Mouse (Mus musculus): Measurements from ENCODE around the gene Atp2b1. TPM values are rescaled to one million over a fixed set of nuclear protein-coding genes. Genes with fewer than 3 reads are reported as not detected.

The Atp2b1 gene
- 308 and 330 TPM in 2 replicates for polyA plus RNA-seq (2015; fragmentation: Nextera tagmentation; extraction: Ambion mirVana)

DNA sequence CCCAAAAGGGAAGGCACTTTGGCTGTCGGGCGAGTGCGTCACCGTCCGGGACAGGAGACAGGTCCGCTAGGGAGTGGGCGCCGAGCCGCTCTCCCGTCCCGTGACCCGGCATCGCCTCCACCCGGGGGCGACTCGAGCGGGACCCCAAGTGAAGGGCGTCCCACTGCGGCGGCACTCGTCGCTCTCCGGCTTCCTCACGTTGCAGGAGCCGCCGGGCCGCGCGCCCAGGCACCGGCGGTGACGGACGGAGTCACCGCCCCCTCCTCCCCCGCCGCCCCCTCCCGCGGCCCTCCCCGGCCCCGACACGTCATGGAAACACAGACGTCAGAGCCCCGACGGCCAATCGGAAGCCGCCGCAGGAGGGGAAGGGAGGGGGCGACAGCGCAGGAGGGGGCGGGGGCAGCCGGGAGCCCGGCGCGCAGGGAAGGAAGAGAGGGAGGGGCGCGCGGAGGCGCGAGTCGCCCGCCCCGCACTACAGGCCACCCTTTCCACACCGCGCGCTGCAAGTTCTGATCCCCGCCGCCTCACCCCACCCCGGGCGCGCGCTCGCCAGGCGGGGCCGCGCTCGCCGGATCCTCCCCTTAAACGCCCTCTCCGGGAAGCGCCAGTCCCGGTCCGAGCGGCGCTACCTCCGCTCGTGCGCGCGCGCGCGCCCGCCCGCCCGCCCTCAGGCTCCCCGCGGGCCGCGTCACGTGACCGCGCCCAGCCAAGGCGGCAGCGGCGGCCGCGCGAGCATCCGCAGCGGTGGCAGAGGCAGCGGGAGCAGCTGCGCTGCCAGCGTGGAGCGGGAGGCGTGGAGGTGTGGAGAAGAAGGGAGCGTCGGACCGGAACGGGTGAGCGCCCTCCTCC, at the start of gene Atp2b1:
Gene Atp2b1, plus strand, starts transcription at position 446 of the 849 bp plus-strand sequence.
- peaks cover 6% of the 10 kb centered on the region for H3K4me1 ChIP-seq (ENCODE audit: control insufficient read depth, insufficient read depth, low read depth, low read length)
- no peaks in the 10 kb centered on the region for H3K36me3 ChIP-seq (ENCODE audit: control insufficient read depth, insufficient read depth, low read length)
- H3K4me2 ChIP-seq (ENCODE audit: low read length) = peak within 1 kb of the TSS; percentile 82
- ATAC-seq = peak; percentile 94
- peak within 1 kb of the TSS; percentile 99 for H3K27ac ChIP-seq (ENCODE audit: low read depth, low read length)
- no peaks in the 10 kb centered on the region for H3K9me3 ChIP-seq (ENCODE audit: control insufficient read depth, low read length)
- peak within 1 kb of the TSS; percentile 98 for H3K4me3 ChIP-seq (ENCODE audit: low read length)
- under 1% methylated on average over 55 of the region's 120 CpGs for WGBS
- H3K9ac ChIP-seq (ENCODE audit: low read depth, low read length) = peak within 1 kb of the TSS; percentile 97
- H3K27me3 ChIP-seq (replicated peaks; ENCODE audit: control insufficient read depth, insufficient read depth, low read length) = no peaks in the 10 kb centered on the region; the same call in 1 of the 2 replicates

DNA sequence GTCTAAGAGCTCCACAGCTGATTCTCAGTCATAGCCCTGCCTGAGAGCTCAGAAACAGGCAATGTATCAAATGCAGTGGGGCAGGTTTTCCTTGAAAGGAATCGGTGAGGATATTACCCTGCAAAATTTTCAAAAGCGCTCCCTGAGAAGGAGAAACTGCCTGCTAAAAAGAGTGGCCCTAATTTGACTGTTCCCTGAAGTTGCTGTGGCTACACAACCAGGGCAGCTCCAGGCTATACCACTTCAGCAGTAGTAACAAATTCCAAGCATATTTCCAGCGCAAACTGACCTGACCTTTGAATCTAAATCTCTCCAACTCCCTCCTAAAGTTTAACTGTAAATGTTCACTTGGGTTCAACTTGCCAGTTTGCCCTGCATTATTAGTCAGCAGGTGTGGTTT, 49.4 kb upstream of the Atp2b1 start:
- Histone ChIP-seq H3K9ac (ENCODE audit: low read depth, low read length) (no peak overlapping the region), H3K4me3 (ENCODE audit: low read length) (no peak overlapping the region), H3K4me1 (ENCODE audit: control insufficient read depth, insufficient read depth, low read depth, low read length) (no peaks in the 10 kb centered on the region), H3K4me2 (ENCODE audit: low read length) (no peak overlapping the region), H3K9me3 (ENCODE audit: control insufficient read depth, low read length) (no peaks in the 10 kb centered on the region), H3K36me3 (ENCODE audit: control insufficient read depth, insufficient read depth, low read length) (no peaks in the 10 kb centered on the region), H3K27me3 (replicated peaks; ENCODE audit: control insufficient read depth, insufficient read depth, low read length) (no peaks in the 10 kb centered on the region), H3K27ac (ENCODE audit: low read depth, low read length) (no peak overlapping the region)
- no peak for ATAC-seq
- 94% methylated on average over 3 of the region's 3 CpGs for WGBS

- Histone ChIP-seq H3K27me3 (replicated peaks; ENCODE audit: control insufficient read depth, insufficient read depth, low read length) (no peaks in the 10 kb centered on the region), H3K4me1 (ENCODE audit: control insufficient read depth, insufficient read depth, low read depth, low read length) (no peaks in the 10 kb centered on the region), H3K4me2 (ENCODE audit: low read length) (no peak overlapping the region), H3K9me3 (ENCODE audit: control insufficient read depth, low read length) (no peaks in the 10 kb centered on the region), H3K27ac (ENCODE audit: low read depth, low read length) (no peak overlapping the region), H3K4me3 (ENCODE audit: low read length) (no peak overlapping the region), H3K9ac (ENCODE audit: low read depth, low read length) (no peak overlapping the region), H3K36me3 (ENCODE audit: control insufficient read depth, insufficient read depth, low read length) (no peaks in the 10 kb centered on the region)
- WGBS = 96% methylated on average over 5 of the region's 5 CpGs
- ATAC-seq = no peak
Measured at GRCm38 (mm10) chr10:98866836-98867370, 47.3 kb upstream of the Atp2b1 start.

DNA sequence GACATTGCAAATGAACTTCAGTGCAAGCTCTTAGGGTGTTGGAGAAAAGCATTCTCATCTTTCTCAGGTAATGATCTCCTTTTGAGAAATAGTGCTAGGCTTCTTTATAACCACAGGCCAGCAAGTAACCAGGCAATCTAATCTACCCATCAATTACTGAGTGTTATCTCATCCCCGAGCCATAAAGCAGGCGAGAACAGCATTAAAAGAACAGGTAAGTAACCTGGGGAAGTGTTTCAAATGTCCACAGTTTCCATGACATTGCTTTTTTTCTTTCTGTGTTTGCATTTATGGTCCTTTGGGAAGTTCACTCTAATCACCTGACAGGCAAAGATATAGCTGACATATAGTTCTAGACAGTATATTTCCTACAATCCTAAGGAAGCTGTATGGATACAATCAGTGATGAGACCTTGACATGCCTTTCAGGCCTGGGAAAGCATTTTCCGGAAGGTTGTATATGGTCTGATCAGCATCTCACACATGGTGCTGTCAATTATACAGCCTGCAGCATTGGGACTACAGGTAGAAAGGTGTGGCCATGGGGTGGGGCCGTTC, 45.8 kb upstream of the Atp2b1 start:
- no peak overlapping the region for H3K4me2 ChIP-seq (ENCODE audit: low read length)
- no peaks in the 10 kb centered on the region for H3K4me1 ChIP-seq (ENCODE audit: control insufficient read depth, insufficient read depth, low read depth, low read length)
- H3K36me3 ChIP-seq (ENCODE audit: control insufficient read depth, insufficient read depth, low read length) = no peaks in the 10 kb centered on the region
- H3K9me3 ChIP-seq (ENCODE audit: control insufficient read depth, low read length) = no peaks in the 10 kb centered on the region
- H3K27me3 ChIP-seq (replicated peaks; ENCODE audit: control insufficient read depth, insufficient read depth, low read length) = no peaks in the 10 kb centered on the region
- H3K9ac ChIP-seq (ENCODE audit: low read depth, low read length) = no peak overlapping the region
- H3K4me3 ChIP-seq (ENCODE audit: low read length) = no peak overlapping the region
- H3K27ac ChIP-seq (ENCODE audit: low read depth, low read length) = no peak overlapping the region
- 79% methylated on average over 4 of the region's 4 CpGs for WGBS
- ATAC-seq = no peak

- Histone ChIP-seq H3K27me3 (replicated peaks; ENCODE audit: control insufficient read depth, insufficient read depth, low read length) (no peaks in the 10 kb centered on the region), H3K27ac (ENCODE audit: low read depth, low read length) (no peak overlapping the region), H3K36me3 (ENCODE audit: control insufficient read depth, insufficient read depth, low read length) (no peaks in the 10 kb centered on the region), H3K4me2 (ENCODE audit: low read length) (no peak overlapping the region), H3K9ac (ENCODE audit: low read depth, low read length) (no peak overlapping the region), H3K4me3 (ENCODE audit: low read length) (no peak overlapping the region), H3K4me1 (ENCODE audit: control insufficient read depth, insufficient read depth, low read depth, low read length) (no peaks in the 10 kb centered on the region), H3K9me3 (ENCODE audit: control insufficient read depth, low read length) (no peaks in the 10 kb centered on the region)
- no peak for ATAC-seq
- WGBS = 52% methylated on average over 3 of the region's 3 CpGs
Measured at GRCm38 (mm10) chr10:98877855-98878254, 36.4 kb upstream of the Atp2b1 start.

DNA sequence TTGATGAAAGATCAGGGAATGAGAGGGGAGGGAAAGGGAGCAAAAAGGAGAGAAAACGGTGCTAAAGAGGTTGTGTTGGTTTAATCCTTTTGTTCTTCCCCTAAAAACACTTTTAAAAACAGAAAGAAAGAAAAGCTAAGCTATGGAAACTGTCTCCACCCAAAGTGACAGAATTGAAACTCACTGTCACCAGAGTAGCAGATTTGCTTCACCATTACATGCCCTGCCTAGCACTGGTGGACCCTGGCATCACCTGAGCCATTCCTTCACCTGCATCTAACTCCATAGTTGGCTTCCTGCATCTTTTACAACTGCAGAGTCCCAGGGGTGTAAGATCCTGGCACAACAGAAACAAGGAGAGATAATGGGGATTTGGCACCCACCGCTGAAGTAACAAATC, 35.6 kb upstream of the Atp2b1 start:
- WGBS = 54% methylated on average over 2 of the region's 2 CpGs
- no peak overlapping the region for H3K9ac ChIP-seq (ENCODE audit: low read depth, low read length)
- no peaks in the 10 kb centered on the region for H3K4me1 ChIP-seq (ENCODE audit: control insufficient read depth, insufficient read depth, low read depth, low read length)
- H3K36me3 ChIP-seq (ENCODE audit: control insufficient read depth, insufficient read depth, low read length) = no peaks in the 10 kb centered on the region
- no peaks in the 10 kb centered on the region for H3K27me3 ChIP-seq (replicated peaks; ENCODE audit: control insufficient read depth, insufficient read depth, low read length)
- ATAC-seq = no peak
- H3K9me3 ChIP-seq (ENCODE audit: control insufficient read depth, low read length) = no peaks in the 10 kb centered on the region
- no peak overlapping the region for H3K4me3 ChIP-seq (ENCODE audit: low read length)
- H3K4me2 ChIP-seq (ENCODE audit: low read length) = no peak overlapping the region
- H3K27ac ChIP-seq (ENCODE audit: low read depth, low read length) = no peak overlapping the region

DNA sequence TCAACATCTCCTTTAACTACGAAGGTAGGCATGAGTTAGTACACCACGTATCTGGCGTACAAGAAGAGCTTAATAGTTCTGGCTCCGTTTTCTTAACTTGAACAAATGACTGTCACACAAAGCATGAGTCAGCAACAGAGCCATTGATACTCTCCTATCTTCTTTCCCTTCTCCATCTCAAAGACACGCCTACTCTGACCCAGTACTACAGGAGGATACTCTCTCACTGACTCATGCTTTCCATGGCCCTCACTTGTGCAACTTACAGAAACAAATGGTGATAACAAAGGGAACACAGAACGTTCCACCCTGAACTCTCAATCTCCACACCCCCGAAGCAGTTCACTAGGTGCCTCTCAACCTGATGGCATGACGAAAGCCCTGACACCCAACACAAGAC, 34.1 kb upstream of the Atp2b1 start:
- Histone ChIP-seq H3K9ac (ENCODE audit: low read depth, low read length) (no peak overlapping the region), H3K4me1 (ENCODE audit: control insufficient read depth, insufficient read depth, low read depth, low read length) (no peaks in the 10 kb centered on the region), H3K9me3 (ENCODE audit: control insufficient read depth, low read length) (no peaks in the 10 kb centered on the region), H3K27me3 (replicated peaks; ENCODE audit: control insufficient read depth, insufficient read depth, low read length) (no peaks in the 10 kb centered on the region), H3K27ac (ENCODE audit: low read depth, low read length) (no peak overlapping the region), H3K4me3 (ENCODE audit: low read length) (no peak overlapping the region), H3K36me3 (ENCODE audit: control insufficient read depth, insufficient read depth, low read length) (no peaks in the 10 kb centered on the region), H3K4me2 (ENCODE audit: low read length) (no peak overlapping the region)
- WGBS = 88% methylated on average over 8 of the region's 8 CpGs
- ATAC-seq = no peak

DNA sequence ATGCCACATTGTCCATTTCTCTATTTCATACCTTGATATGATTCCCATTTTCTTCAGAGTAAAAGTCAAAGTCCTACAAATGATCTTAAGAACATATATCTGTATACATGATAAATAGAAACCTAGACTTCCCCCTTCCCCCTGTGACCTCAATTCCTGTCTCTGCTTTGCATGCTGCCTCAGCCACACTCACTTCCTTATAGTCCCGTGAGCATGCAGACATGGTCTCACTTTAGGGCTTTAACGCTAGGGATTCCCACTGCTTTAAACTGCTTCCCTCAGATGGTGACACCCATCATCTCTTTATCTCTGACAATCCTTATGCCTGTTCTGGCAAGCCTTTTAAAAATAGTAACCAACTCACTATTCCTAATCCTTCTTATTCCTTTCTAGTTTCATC, 33.5 kb upstream of the Atp2b1 start:
- H3K9ac ChIP-seq (ENCODE audit: low read depth, low read length) = no peak overlapping the region
- no peak for ATAC-seq
- H3K27me3 ChIP-seq (replicated peaks; ENCODE audit: control insufficient read depth, insufficient read depth, low read length) = no peaks in the 10 kb centered on the region
- H3K36me3 ChIP-seq (ENCODE audit: control insufficient read depth, insufficient read depth, low read length) = no peaks in the 10 kb centered on the region
- no peaks in the 10 kb centered on the region for H3K4me1 ChIP-seq (ENCODE audit: control insufficient read depth, insufficient read depth, low read depth, low read length)
- H3K4me2 ChIP-seq (ENCODE audit: low read length) = no peak overlapping the region
- no peak overlapping the region for H3K4me3 ChIP-seq (ENCODE audit: low read length)
- no peak overlapping the region for H3K27ac ChIP-seq (ENCODE audit: low read depth, low read length)
- H3K9me3 ChIP-seq (ENCODE audit: control insufficient read depth, low read length) = no peaks in the 10 kb centered on the region
- 87% methylated on average over 2 of the region's 2 CpGs for WGBS

DNA sequence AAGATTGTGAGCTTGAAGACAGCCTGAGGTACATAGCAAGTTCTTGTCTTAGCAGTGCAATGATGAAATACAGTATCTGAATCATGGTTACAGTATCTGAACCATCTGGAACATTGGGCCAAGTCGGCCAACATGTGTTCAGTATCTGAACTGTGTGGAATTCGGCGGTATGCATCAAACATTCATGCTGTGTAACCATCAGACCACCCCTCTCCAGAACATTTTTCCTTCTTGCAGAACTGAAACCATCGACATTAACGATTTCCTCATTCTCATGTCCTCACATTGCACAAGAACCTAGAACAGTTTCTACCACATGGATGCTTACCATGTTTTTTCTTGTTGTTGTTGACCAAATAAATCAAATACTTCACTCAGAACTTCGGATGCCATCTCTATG, 32.7 kb upstream of the Atp2b1 start:
- no peaks in the 10 kb centered on the region for H3K27me3 ChIP-seq (replicated peaks; ENCODE audit: control insufficient read depth, insufficient read depth, low read length)
- no peak overlapping the region for H3K4me3 ChIP-seq (ENCODE audit: low read length)
- WGBS = 89% methylated on average over 6 of the region's 6 CpGs
- H3K36me3 ChIP-seq (ENCODE audit: control insufficient read depth, insufficient read depth, low read length) = no peaks in the 10 kb centered on the region
- no peak for ATAC-seq
- no peak overlapping the region for H3K9ac ChIP-seq (ENCODE audit: low read depth, low read length)
- no peaks in the 10 kb centered on the region for H3K9me3 ChIP-seq (ENCODE audit: control insufficient read depth, low read length)
- H3K27ac ChIP-seq (ENCODE audit: low read depth, low read length) = no peak overlapping the region
- no peaks in the 10 kb centered on the region for H3K4me1 ChIP-seq (ENCODE audit: control insufficient read depth, insufficient read depth, low read depth, low read length)
- H3K4me2 ChIP-seq (ENCODE audit: low read length) = no peak overlapping the region
